ENCODE assay signal across 14 mouse cellular contexts in genomic region chr10:38984358-38985075, GRCm38 (mm10). TPM values are rescaled to one million over a fixed set of nuclear protein-coding genes. Genes with fewer than 3 reads are reported as not detected.
DNase-seq lines count a peak whose midpoint lies in the region; ATAC-seq and TF ChIP-seq lines count a peak whose summit lies in the region.
"Had no signal": no experiment of that assay in that cellular context is flagged by ENCODE, and none has a peak within 500 bp of the region (broad histone marks: within the 10 kb centered on the region; RNA-seq: fewer than 3 reads in every experiment).

No protein-coding gene starts in this region.

- H3K4me2 ChIP-seq in hindbrain, embryonic 16.5 days (ENCODE audit: low read length): no peak overlapping the region
- H3K4me2 ChIP-seq in hindbrain, embryonic 11.5 days (replicated peaks; ENCODE audit: low read depth, low read length): no peak overlapping the region
- H3K4me2 ChIP-seq in midbrain, embryonic 15.5 days: no peak overlapping the region
- no peak overlapping the region for H3K4me2 ChIP-seq in midbrain, embryonic 14.5 days (ENCODE audit: low read length)
- no peak overlapping the region for H3K4me2 ChIP-seq in hindbrain, postnatal 0 days (ENCODE audit: low read depth, low read length)
- 0 out of 2 replicates have a peak overlapping the region, but pooled peaks have one; percentile 12 for H3K4me2 ChIP-seq in stomach, postnatal 0 days (replicated peaks; ENCODE audit: low read depth)

- peak overlapping the region; percentile 12; the same call in 1 of the 2 replicates for H3K27ac ChIP-seq in hindbrain, embryonic 16.5 days (ENCODE audit: low read depth, low read length)
- no peak overlapping the region for H3K27ac ChIP-seq in hindbrain, embryonic 11.5 days (ENCODE audit: low read depth, low read length)
- 0 out of 2 replicates have a peak overlapping the region, but pooled peaks have one; percentile 25 for H3K27ac ChIP-seq in midbrain, embryonic 15.5 days
- no peak overlapping the region for H3K27ac ChIP-seq in midbrain, embryonic 14.5 days (replicated peaks; ENCODE audit: low read depth, low read length)
- H3K27ac ChIP-seq in hindbrain, postnatal 0 days: peak overlapping the region; percentile 11; the same call in 1 of the 2 replicates
- no peak overlapping the region; the same call in 1 of the 2 replicates for H3K27ac ChIP-seq in stomach, postnatal 0 days (replicated peaks)
- H3K27ac ChIP-seq: forebrain, embryonic 10.5 days had no signal

- 68% methylated on average over 4 of the region's 4 CpGs for WGBS in hindbrain, embryonic 16.5 days
- 74% methylated on average over 4 of the region's 4 CpGs for WGBS in hindbrain, embryonic 11.5 days
- 66% methylated on average over 4 of the region's 4 CpGs for WGBS in midbrain, embryonic 15.5 days
- WGBS in midbrain, embryonic 14.5 days: 79% methylated on average over 4 of the region's 4 CpGs
- 60% methylated on average over 4 of the region's 4 CpGs for WGBS in hindbrain, postnatal 0 days
- 18% methylated on average over 4 of the region's 4 CpGs for WGBS in stomach, postnatal 0 days

- no peak overlapping the region for H3K4me3 ChIP-seq in hindbrain, embryonic 16.5 days (ENCODE audit: low read length)
- H3K4me3 ChIP-seq in hindbrain, embryonic 11.5 days (ENCODE audit: low read depth, low read length): no peak overlapping the region
- H3K4me3 ChIP-seq in midbrain, embryonic 15.5 days: no peak overlapping the region
- H3K4me3 ChIP-seq in midbrain, embryonic 14.5 days (replicated peaks; ENCODE audit: low read depth, low read length): no peak overlapping the region
- no peak overlapping the region for H3K4me3 ChIP-seq in hindbrain, postnatal 0 days (ENCODE audit: low read length)
- H3K4me3 ChIP-seq in stomach, postnatal 0 days (ENCODE audit: low read depth, low read length): no peak overlapping the region
- H3K4me3 ChIP-seq: forebrain, embryonic 10.5 days; megakaryocyte, embryonic 14.5 days had no signal

- no peak for TF ChIP-seq EP300 in stomach, postnatal 0 days (optimal IDR thresholded peaks at IDR 0.05)

- H3K9me3 ChIP-seq in hindbrain, embryonic 16.5 days (ENCODE audit: control insufficient read depth, low read length): no peaks in the 10 kb centered on the region
- H3K9me3 ChIP-seq in hindbrain, embryonic 11.5 days (ENCODE audit: control insufficient read depth, low read length): no peaks in the 10 kb centered on the region
- no peaks in the 10 kb centered on the region for H3K9me3 ChIP-seq in midbrain, embryonic 15.5 days
- H3K9me3 ChIP-seq in midbrain, embryonic 14.5 days (ENCODE audit: control insufficient read depth, low read length): no peaks in the 10 kb centered on the region
- no peaks in the 10 kb centered on the region for H3K9me3 ChIP-seq in hindbrain, postnatal 0 days (ENCODE audit: low read length)
- no peaks in the 10 kb centered on the region for H3K9me3 ChIP-seq in stomach, postnatal 0 days (ENCODE audit: control insufficient read depth, low read length)
- H3K9me3 ChIP-seq: forebrain, embryonic 10.5 days; megakaryocyte, embryonic 14.5 days had no signal

- ATAC-seq in hindbrain, embryonic 16.5 days: no peak
- no peak for ATAC-seq in hindbrain, embryonic 11.5 days (ENCODE audit: low FRiP score)
- no peak for ATAC-seq in midbrain, embryonic 15.5 days (replicated peaks)
- ATAC-seq in midbrain, embryonic 14.5 days (ENCODE audit: low FRiP score, low TSS enrichment): no peak
- ATAC-seq in hindbrain, postnatal 0 days: no peak
- no peak for ATAC-seq in stomach, postnatal 0 days (ENCODE audit: low FRiP score, low TSS enrichment)

- no peak overlapping the region for H3K9ac ChIP-seq in hindbrain, embryonic 16.5 days (ENCODE audit: low read depth, low read length)
- no peak overlapping the region for H3K9ac ChIP-seq in hindbrain, embryonic 11.5 days (ENCODE audit: low read depth, low read length)
- no peak overlapping the region for H3K9ac ChIP-seq in midbrain, embryonic 15.5 days
- H3K9ac ChIP-seq in midbrain, embryonic 14.5 days (replicated peaks; ENCODE audit: low read length): no peak overlapping the region
- H3K9ac ChIP-seq in hindbrain, postnatal 0 days (replicated peaks; ENCODE audit: low read length): no peak overlapping the region
- no peak overlapping the region for H3K9ac ChIP-seq in stomach, postnatal 0 days (ENCODE audit: low read length)

- no peak for TF ChIP-seq CTCF in hindbrain, postnatal 0 days (IDR thresholded peaks at IDR 0.05; ENCODE audit: low read depth)
- no peak for TF ChIP-seq CTCF in stomach, postnatal 0 days (IDR thresholded peaks at IDR 0.05; ENCODE audit: low read depth)

- DNase-seq in hindbrain, embryonic 11.5 days (ENCODE audit: low spot score): no peak
- DNase-seq in midbrain, embryonic 14.5 days: no peak
- no peak for DNase-seq in hindbrain, postnatal 0 days (ENCODE audit: low spot score)
- DNase-seq in stomach, postnatal 0 days (ENCODE audit: low spot score): no peak
- no peak for DNase-seq in embryo, embryonic 10.5 days (ENCODE audit: low spot score)
- DNase-seq: cerebellum, postnatal 14 days; gastrocnemius, postnatal 10 days; kidney, postnatal 25 days; left cerebral cortex, postnatal 4 days; right cerebral cortex, postnatal 14 days had no signal

- H3K4me1 ChIP-seq in hindbrain, embryonic 16.5 days (ENCODE audit: control insufficient read depth, insufficient read depth, low read depth, low read length): no peaks in the 10 kb centered on the region
- H3K4me1 ChIP-seq in hindbrain, embryonic 11.5 days (replicated peaks; ENCODE audit: control insufficient read depth, insufficient read depth, low read length): no peaks in the 10 kb centered on the region
- H3K4me1 ChIP-seq in midbrain, embryonic 15.5 days: 0 out of 2 replicates have a peak, but pooled peaks cover 2% of the 10 kb centered on the region
- no peaks in the 10 kb centered on the region for H3K4me1 ChIP-seq in midbrain, embryonic 14.5 days (ENCODE audit: control insufficient read depth, insufficient read depth, low read length)
- H3K4me1 ChIP-seq in hindbrain, postnatal 0 days (ENCODE audit: insufficient read depth, low read length): no peaks in the 10 kb centered on the region
- H3K4me1 ChIP-seq in stomach, postnatal 0 days (replicated peaks; ENCODE audit: control insufficient read depth, insufficient read depth): no peaks in the 10 kb centered on the region; the same call in 1 of the 2 replicates
- H3K4me1 ChIP-seq: megakaryocyte, embryonic 14.5 days had no signal

- H3K27me3 ChIP-seq in hindbrain, embryonic 16.5 days (replicated peaks; ENCODE audit: control insufficient read depth, insufficient read depth, low read length): no peaks in the 10 kb centered on the region
- H3K27me3 ChIP-seq in hindbrain, embryonic 11.5 days (ENCODE audit: control insufficient read depth, insufficient read depth, low read length): no peaks in the 10 kb centered on the region
- no peaks in the 10 kb centered on the region for H3K27me3 ChIP-seq in midbrain, embryonic 15.5 days (replicated peaks)
- no peaks in the 10 kb centered on the region for H3K27me3 ChIP-seq in midbrain, embryonic 14.5 days (ENCODE audit: control insufficient read depth, insufficient read depth, low read length)
- H3K27me3 ChIP-seq in hindbrain, postnatal 0 days (ENCODE audit: insufficient read depth, low read length): no peaks in the 10 kb centered on the region
- H3K27me3 ChIP-seq in stomach, postnatal 0 days (ENCODE audit: control insufficient read depth, insufficient read depth, low read length): no peaks in the 10 kb centered on the region
- H3K27me3 ChIP-seq: megakaryocyte, embryonic 14.5 days had no signal

- H3K36me3 ChIP-seq in hindbrain, embryonic 16.5 days (ENCODE audit: control insufficient read depth, insufficient read depth, low read length): no peaks in the 10 kb centered on the region
- no peaks in the 10 kb centered on the region for H3K36me3 ChIP-seq in hindbrain, embryonic 11.5 days (ENCODE audit: control insufficient read depth, insufficient read depth, low read length)
- no peaks in the 10 kb centered on the region for H3K36me3 ChIP-seq in midbrain, embryonic 15.5 days (replicated peaks)
- H3K36me3 ChIP-seq in midbrain, embryonic 14.5 days (ENCODE audit: control insufficient read depth, insufficient read depth, low read length): no peaks in the 10 kb centered on the region
- no peaks in the 10 kb centered on the region for H3K36me3 ChIP-seq in hindbrain, postnatal 0 days (ENCODE audit: insufficient read depth, low read length)
- H3K36me3 ChIP-seq in stomach, postnatal 0 days (ENCODE audit: control insufficient read depth, insufficient read depth, low read length): no peaks in the 10 kb centered on the region
- H3K36me3 ChIP-seq: forebrain, embryonic 10.5 days had no signal

RNA-seq across cellular contexts. Expression of gene Lama4, which starts 19.2 kb away (rescaled TPM):
- polyA plus RNA-seq in hindbrain, embryonic 16.5 days (2015; fragmentation: Nextera tagmentation; extraction: Ambion mirVana): 18.7 and 26.7 TPM in 2 replicates
- polyA plus RNA-seq in hindbrain, embryonic 11.5 days (2014; fragmentation: Nextera tagmentation; extraction: Ambion mirVana): 18.3 and 20.2 TPM in 2 replicates
- polyA plus RNA-seq in midbrain, embryonic 15.5 days (2015; fragmentation: Nextera tagmentation; extraction: Ambion mirVana): 19.2 and 20.4 TPM in 2 replicates
- polyA plus RNA-seq in midbrain, embryonic 14.5 days (2014; fragmentation: Nextera tagmentation; extraction: Ambion mirVana): 7.3 and 18.9 TPM in 2 replicates
- 19.9 and 31.9 TPM in 2 replicates for total RNA-seq in hindbrain, postnatal 0 days (2014; rRNA removed)
- 13.6 and 16.7 TPM in 2 replicates for polyA plus RNA-seq in hindbrain, postnatal 0 days (2015; fragmentation: Nextera tagmentation; extraction: Ambion mirVana)
- 27.6 and 28.9 TPM in 2 replicates for polyA plus RNA-seq in stomach, postnatal 0 days (2015; fragmentation: Nextera tagmentation; extraction: Ambion mirVana)

Comparison
In these comparisons a context has a peak if more than half of its experiments do, and no peak if none do; other contexts are left out.
1. H3K27ac ChIP-seq: peak in hindbrain, embryonic 16.5 days (single experiment), midbrain, embryonic 15.5 days (single experiment) and hindbrain, postnatal 0 days (single experiment); none in hindbrain, embryonic 11.5 days (single experiment), midbrain, embryonic 14.5 days (single experiment) and stomach, postnatal 0 days (single experiment).